Comparison of ENCODE assay signal across 36 mouse cellular contexts in the genomic region with DNA sequence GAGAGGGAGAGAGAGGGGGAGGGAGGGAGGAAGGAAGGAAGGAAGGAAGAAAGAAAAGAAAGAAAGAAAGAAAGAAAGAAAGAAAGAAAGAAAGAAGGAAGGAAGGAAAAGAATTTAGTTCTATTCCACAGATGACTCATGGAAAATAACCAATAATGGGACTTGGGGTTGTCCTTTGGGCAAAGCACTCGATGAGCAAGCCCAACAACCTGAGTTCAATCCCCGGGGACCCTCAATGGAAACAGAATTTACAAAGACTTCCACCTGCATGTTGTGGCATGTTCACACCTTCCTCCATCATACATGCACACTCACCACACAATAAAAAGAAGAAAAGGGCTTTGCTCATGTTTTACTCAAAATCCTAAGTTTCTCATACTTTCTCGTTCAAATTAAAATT. TPM values are rescaled to one million over a fixed set of nuclear protein-coding genes. Genes with fewer than 3 reads are reported as not detected.
"Had no signal": no experiment of that assay in that cellular context is flagged by ENCODE, and none has a peak within 500 bp of the region (broad histone marks: within the 10 kb centered on the region; RNA-seq: fewer than 3 reads in every experiment).

No protein-coding gene starts in this region.

- H3K9ac ChIP-seq: limb, embryonic 12.5 days; limb, embryonic 13.5 days; limb, embryonic 15.5 days; liver, embryonic 12.5 days; liver, embryonic 13.5 days; liver, embryonic 14.5 days; liver, embryonic 15.5 days; liver, postnatal 0 days; lung, embryonic 14.5 days; lung, embryonic 15.5 days; midbrain, embryonic 12.5 days; midbrain, embryonic 13.5 days; midbrain, embryonic 15.5 days had no signal

- H3K27ac ChIP-seq: limb, embryonic 10.5 days; limb, embryonic 12.5 days; limb, embryonic 13.5 days; limb, embryonic 15.5 days; liver, embryonic 12.5 days; liver, embryonic 13.5 days; liver, embryonic 14.5 days; liver, embryonic 15.5 days; lung, embryonic 15.5 days; macrophage; midbrain, embryonic 10.5 days; midbrain, embryonic 12.5 days; midbrain, embryonic 13.5 days; midbrain, embryonic 15.5 days had no signal

- H3K4me2 ChIP-seq: limb, embryonic 12.5 days; limb, embryonic 13.5 days; limb, embryonic 15.5 days; liver, embryonic 11.5 days; liver, embryonic 12.5 days; liver, embryonic 13.5 days; liver, embryonic 15.5 days; lung, embryonic 14.5 days; lung, embryonic 15.5 days; midbrain, embryonic 11.5 days; midbrain, embryonic 12.5 days; midbrain, embryonic 13.5 days; midbrain, embryonic 15.5 days had no signal

- H3K4me3 ChIP-seq: limb, embryonic 10.5 days; limb, embryonic 12.5 days; limb, embryonic 13.5 days; limb, embryonic 15.5 days; liver, embryonic 12.5 days; liver, embryonic 13.5 days; liver, embryonic 15.5 days; lung, embryonic 15.5 days; megakaryocyte, embryonic 14.5 days; midbrain, embryonic 10.5 days; midbrain, embryonic 12.5 days; midbrain, embryonic 13.5 days; midbrain, embryonic 15.5 days; myocyte had no signal

- DNase-seq: left cerebral cortex, postnatal 4 days; liver; liver, embryonic 13.5 days; liver, postnatal 0 days; lung, adult 18-20 months; lung, adult 2 months; lung, embryonic 14.5 days; lung, postnatal 10 days; lung, postnatal 14 days; lung, postnatal 36 days; lung, postnatal 4 days; midbrain, embryonic 14.5 days had no signal

- H3K9me3 ChIP-seq: limb, embryonic 10.5 days; limb, embryonic 12.5 days; limb, embryonic 13.5 days; limb, embryonic 15.5 days; liver, embryonic 12.5 days; liver, embryonic 13.5 days; liver, embryonic 15.5 days; lung, embryonic 15.5 days; midbrain, embryonic 10.5 days; midbrain, embryonic 12.5 days; midbrain, embryonic 13.5 days; midbrain, embryonic 15.5 days had no signal

- H3K4me1 ChIP-seq: limb, embryonic 10.5 days; limb, embryonic 12.5 days; limb, embryonic 13.5 days; limb, embryonic 15.5 days; liver, embryonic 12.5 days; liver, embryonic 13.5 days; liver, embryonic 15.5 days; lung, embryonic 15.5 days; midbrain, embryonic 10.5 days; midbrain, embryonic 12.5 days; midbrain, embryonic 13.5 days; midbrain, embryonic 15.5 days had no signal

- H3K27me3 ChIP-seq: limb, embryonic 12.5 days; limb, embryonic 13.5 days; limb, embryonic 15.5 days; liver, embryonic 12.5 days; liver, embryonic 13.5 days; liver, embryonic 15.5 days; lung, embryonic 15.5 days; midbrain, embryonic 12.5 days; midbrain, embryonic 13.5 days; midbrain, embryonic 15.5 days had no signal

- H3K36me3 ChIP-seq: limb, embryonic 10.5 days; limb, embryonic 12.5 days; limb, embryonic 13.5 days; limb, embryonic 15.5 days; liver, embryonic 12.5 days; liver, embryonic 13.5 days; liver, embryonic 15.5 days; lung, embryonic 15.5 days; midbrain, embryonic 10.5 days; midbrain, embryonic 12.5 days; midbrain, embryonic 13.5 days; midbrain, embryonic 15.5 days had no signal

RNA-seq across cellular contexts. Expression of a gene that starts 22.4 kb away (rescaled TPM):
- total RNA-seq: left cerebral cortex, postnatal 10 days; left cerebral cortex, postnatal 36 days; megakaryocyte-erythroid progenitor cell, adult 5-6 weeks; midbrain, postnatal 0 days; monocyte, adult 5-6 weeks had no signal
- polyA plus RNA-seq: limb, embryonic 10.5 days; limb, embryonic 11.5 days; liver, embryonic 11.5 days; liver, embryonic 14.5 days; midbrain, embryonic 11.5 days; midbrain, embryonic 12.5 days; midbrain, embryonic 13.5 days; midbrain, embryonic 14.5 days; midbrain, postnatal 0 days; neural tube, embryonic 11.5 days had no signal
